8 mouse cellular contexts compared by ENCODE assay signal in genomic region chr11:78535376-78536079, GRCm38 (mm10). TPM values are rescaled to one million over a fixed set of nuclear protein-coding genes. Genes with fewer than 3 reads are reported as not detected.
DNase-seq lines count a peak whose midpoint lies in the region; ATAC-seq lines count a peak whose summit lies in the region.

No protein-coding gene starts in this region.

- peak; percentile 10 to 23 for DNase-seq in B cell, adult 2 months
- peak; percentile 77 for DNase-seq in ES-CJ7 (ENCODE audit: low read depth, low spot score)
- no peak for DNase-seq in hindbrain, embryonic 11.5 days (ENCODE audit: low spot score)
- no peak for DNase-seq in frontal cortex, postnatal 10 days (ENCODE audit: low spot score in 2 of 2)
- DNase-seq in layer of hippocampus, adult 9-10 months (ENCODE audit: low spot score): no peak

- peak; percentile 49 for ATAC-seq in embryonic facial prominence, embryonic 15.5 days (ENCODE audit: insufficient number of reproducible peaks, low FRiP score, low TSS enrichment, low read depth)
- peak; percentile 28; the same call in 1 of the 2 replicates for ATAC-seq in hindbrain, embryonic 11.5 days (ENCODE audit: low FRiP score)
- no peak; the same call in 1 of the 2 replicates for ATAC-seq in limb, embryonic 12.5 days (ENCODE audit: insufficient number of reproducible peaks, insufficient read depth, low FRiP score, low TSS enrichment, low read depth)
- peak; percentile 38; the same call in 1 of the 2 replicates for ATAC-seq in monocyte, adult 5-6 weeks (replicated peaks; ENCODE audit: insufficient number of reproducible peaks, low FRiP score, low TSS enrichment, poor library complexity, severe bottlenecking)

- peak overlapping the region; percentile 94 for H3K4me3 ChIP-seq in embryonic facial prominence, embryonic 15.5 days (replicated peaks)
- H3K4me3 ChIP-seq in hindbrain, embryonic 11.5 days (ENCODE audit: low read depth, low read length): peak overlapping the region; percentile 80
- peak overlapping the region; percentile 77 for H3K4me3 ChIP-seq in limb, embryonic 12.5 days (replicated peaks)

- H3K27ac ChIP-seq in embryonic facial prominence, embryonic 15.5 days (replicated peaks): peak overlapping the region; percentile 98
- peak overlapping the region; percentile 79 for H3K27ac ChIP-seq in hindbrain, embryonic 11.5 days (ENCODE audit: low read depth, low read length)
- H3K27ac ChIP-seq in limb, embryonic 12.5 days: peak overlapping the region; percentile 93

- H3K9ac ChIP-seq in embryonic facial prominence, embryonic 15.5 days: peak overlapping the region; percentile 85
- peak overlapping the region; percentile 67 for H3K9ac ChIP-seq in hindbrain, embryonic 11.5 days (ENCODE audit: low read depth, low read length)
- peak overlapping the region; percentile 73 for H3K9ac ChIP-seq in limb, embryonic 12.5 days (replicated peaks)

- H3K4me2 ChIP-seq in embryonic facial prominence, embryonic 15.5 days (replicated peaks): peak overlapping the region; percentile 82
- H3K4me2 ChIP-seq in hindbrain, embryonic 11.5 days (replicated peaks; ENCODE audit: low read depth, low read length): peak overlapping the region; percentile 82
- peak overlapping the region; percentile 79 for H3K4me2 ChIP-seq in limb, embryonic 12.5 days

- no peaks in the 10 kb centered on the region for H3K9me3 ChIP-seq in embryonic facial prominence, embryonic 15.5 days (replicated peaks)
- no peaks in the 10 kb centered on the region for H3K9me3 ChIP-seq in hindbrain, embryonic 11.5 days (ENCODE audit: control insufficient read depth, low read length)
- H3K9me3 ChIP-seq in limb, embryonic 12.5 days: no peaks in the 10 kb centered on the region

- WGBS in embryonic facial prominence, embryonic 15.5 days: under 1% methylated on average over 23 of the region's 23 CpGs
- 1% methylated on average over 23 of the region's 23 CpGs for WGBS in hindbrain, embryonic 11.5 days
- under 1% methylated on average over 23 of the region's 23 CpGs for WGBS in limb, embryonic 12.5 days

- H3K27me3 ChIP-seq in embryonic facial prominence, embryonic 15.5 days: no peaks in the 10 kb centered on the region
- no peaks in the 10 kb centered on the region for H3K27me3 ChIP-seq in hindbrain, embryonic 11.5 days (ENCODE audit: control insufficient read depth, insufficient read depth, low read length)
- no peaks in the 10 kb centered on the region for H3K27me3 ChIP-seq in limb, embryonic 12.5 days

- peaks cover 31% of the 10 kb centered on the region for H3K4me1 ChIP-seq in embryonic facial prominence, embryonic 15.5 days
- H3K4me1 ChIP-seq in hindbrain, embryonic 11.5 days (replicated peaks; ENCODE audit: control insufficient read depth, insufficient read depth, low read length): peaks cover 2% of the 10 kb centered on the region
- H3K4me1 ChIP-seq in limb, embryonic 12.5 days (replicated peaks): peaks cover 21% of the 10 kb centered on the region

- H3K36me3 ChIP-seq in embryonic facial prominence, embryonic 15.5 days: peaks cover 20% of the 10 kb centered on the region
- no peaks in the 10 kb centered on the region for H3K36me3 ChIP-seq in hindbrain, embryonic 11.5 days (ENCODE audit: control insufficient read depth, insufficient read depth, low read length)
- peaks cover 39% of the 10 kb centered on the region for H3K36me3 ChIP-seq in limb, embryonic 12.5 days

RNA-seq across cellular contexts. Expression of gene Tnfaip1, which starts 0.6 kb away (rescaled TPM):
- polyA plus RNA-seq in embryonic facial prominence, embryonic 15.5 days (2015; fragmentation: Nextera tagmentation; extraction: Ambion mirVana): 79.6 and 80.7 TPM in 2 replicates
- 63.3 and 66.5 TPM in 2 replicates for polyA plus RNA-seq in hindbrain, embryonic 11.5 days (2014; fragmentation: Nextera tagmentation; extraction: Ambion mirVana)
- polyA plus RNA-seq in limb, embryonic 12.5 days (2016; fragmentation: Nextera tagmentation; extraction: Ambion mirVana): 70.4 and 72.5 TPM in 2 replicates
- 5.4 to 8.8 TPM (median 8.3 TPM) in 3 replicates for total RNA-seq in monocyte, adult 5-6 weeks (2017)

RNA-seq across cellular contexts. Expression of gene Ift20, which starts 0.6 kb away (rescaled TPM):
- 187 TPM in 2 replicates for polyA plus RNA-seq in embryonic facial prominence, embryonic 15.5 days (2015; fragmentation: Nextera tagmentation; extraction: Ambion mirVana)
- 107 and 111 TPM in 2 replicates for polyA plus RNA-seq in hindbrain, embryonic 11.5 days (2014; fragmentation: Nextera tagmentation; extraction: Ambion mirVana)
- polyA plus RNA-seq in limb, embryonic 12.5 days (2016; fragmentation: Nextera tagmentation; extraction: Ambion mirVana): 129 and 132 TPM in 2 replicates
- 133 to 162 TPM (median 149 TPM) in 3 replicates for total RNA-seq in monocyte, adult 5-6 weeks (2017)

RNA-seq across cellular contexts. Expression of gene Tmem97, which starts 15.0 kb away (rescaled TPM):
- polyA plus RNA-seq in embryonic facial prominence, embryonic 15.5 days (2015; fragmentation: Nextera tagmentation; extraction: Ambion mirVana): 73.4 and 73.5 TPM in 2 replicates
- polyA plus RNA-seq in hindbrain, embryonic 11.5 days (2014; fragmentation: Nextera tagmentation; extraction: Ambion mirVana): 72.0 and 73.8 TPM in 2 replicates
- polyA plus RNA-seq in limb, embryonic 12.5 days (2016; fragmentation: Nextera tagmentation; extraction: Ambion mirVana): 63.3 and 63.9 TPM in 2 replicates
- 1.8 to 6.2 TPM (median 4.5 TPM) in 3 replicates for total RNA-seq in monocyte, adult 5-6 weeks (2017)

RNA-seq across cellular contexts. Expression of gene Poldip2, which starts 23.5 kb away (rescaled TPM):
- polyA plus RNA-seq in embryonic facial prominence, embryonic 15.5 days (2015; fragmentation: Nextera tagmentation; extraction: Ambion mirVana): 167 and 170 TPM in 2 replicates
- polyA plus RNA-seq in hindbrain, embryonic 11.5 days (2014; fragmentation: Nextera tagmentation; extraction: Ambion mirVana): 131 and 144 TPM in 2 replicates
- 176 and 180 TPM in 2 replicates for polyA plus RNA-seq in limb, embryonic 12.5 days (2016; fragmentation: Nextera tagmentation; extraction: Ambion mirVana)
- total RNA-seq in monocyte, adult 5-6 weeks (2017): 18.0 to 27.4 TPM (median 21.5 TPM) in 3 replicates

RNA-seq across cellular contexts. Expression of gene Tmem199, which starts 23.6 kb away (rescaled TPM):
- 41.5 and 45.1 TPM in 2 replicates for polyA plus RNA-seq in embryonic facial prominence, embryonic 15.5 days (2015; fragmentation: Nextera tagmentation; extraction: Ambion mirVana)
- 91.3 and 95.8 TPM in 2 replicates for polyA plus RNA-seq in hindbrain, embryonic 11.5 days (2014; fragmentation: Nextera tagmentation; extraction: Ambion mirVana)
- 51.9 and 56.1 TPM in 2 replicates for polyA plus RNA-seq in limb, embryonic 12.5 days (2016; fragmentation: Nextera tagmentation; extraction: Ambion mirVana)
- total RNA-seq in monocyte, adult 5-6 weeks (2017): 23.4 to 38.7 TPM (median 34.2 TPM) in 3 replicates

Comparison
In these comparisons a context has a peak if more than half of its experiments do, and no peak if none do; other contexts are left out.
1. DNase-seq: peak in B cell, adult 2 months (2 of 2) and ES-CJ7 (single experiment); none in hindbrain, embryonic 11.5 days (single experiment), frontal cortex, postnatal 10 days (0 of 2) and layer of hippocampus, adult 9-10 months (single experiment).
2. Peak in every context shown above with its lines, with median percentiles within 50 percentile points of each other: H3K27ac ChIP-seq, H3K4me2 ChIP-seq, H3K4me3 ChIP-seq and H3K9ac ChIP-seq.